Mouse (Mus musculus): ENCODE measurements at regions not wholly inside any gene's neighbourhood (a gene's known extent, or its start where the extent isn't known, plus 50 kb on each side); places are given as distances from the start of the nearest gene placed in this dataset.

GRCm38 (mm10) chr8:26844809-26845143 is 132.3 kb upstream of the Zfp703 start:
- Histone ChIP-seq H3K9ac (ENCODE audit: insufficient read depth, low read depth) (no peak overlapping the region), H3K9me3 (replicated peaks; ENCODE audit: low read length) (no peaks in the 10 kb centered on the region), H3K27ac (ENCODE audit: insufficient read depth, low read depth) (no peak overlapping the region), H3K4me3 (replicated peaks in 1 of 3; ENCODE audit: low read depth in 2 of 3, low read length in 2 of 3, poor library complexity in 1 of 3) (no peak overlapping the region), H3K4me1 (ENCODE audit: control insufficient read depth in 1 of 2, insufficient read depth in 2 of 2) (peaks cover 28 to 74% of the 10 kb centered on the region in 2 experiments), H3K79me2 (replicated peaks; ENCODE audit: control insufficient read depth, extremely low read depth, insufficient read depth, poor library complexity, severe bottlenecking) (no peaks in the 10 kb centered on the region), H3K36me3 (replicated peaks in 1 of 2; ENCODE audit: control insufficient read depth in 1 of 2, insufficient read depth in 1 of 2, low read length in 1 of 2) (no peaks in the 10 kb centered on the region), H3K27me3 (replicated peaks) (no peaks in the 10 kb centered on the region), H3K4me2 (ENCODE audit: insufficient read depth, low read depth, poor library complexity, severe bottlenecking) (no peak overlapping the region)
- no peak for DNase-seq (ENCODE audit: extremely low read depth)
- TF ChIP-seq RAD21 (IDR thresholded peaks at IDR 0.05; ENCODE audit: low read depth, low read length) (no peak), MAX (IDR thresholded peaks at IDR 0.05; ENCODE audit: low read length) (no peak), SIN3A (IDR thresholded peaks at IDR 0.05; ENCODE audit: low read length) (no peak), POLR2A (IDR thresholded peaks at IDR 0.05; ENCODE audit: low read depth, low read length) (no peak), HCFC1 (IDR thresholded peaks at IDR 0.05; ENCODE audit: low read depth, low read length) (no peak), SMC3 (IDR thresholded peaks at IDR 0.05; ENCODE audit: low read depth, low read length) (no peak), TCF12 (IDR thresholded peaks at IDR 0.05; ENCODE audit: low read depth, low read length) (no peak), CHD1 (IDR thresholded peaks at IDR 0.05; ENCODE audit: low read depth, low read length) (no peak), MEF2A (IDR thresholded peaks at IDR 0.05; ENCODE audit: borderline replicate concordance, low read depth, low read length) (no peak), MXI1 (IDR thresholded peaks at IDR 0.05; ENCODE audit: low read depth, low read length) (no peak), PAX5 (IDR thresholded peaks at IDR 0.05; ENCODE audit: low read length) (no peak), RCOR1 (conservative IDR thresholded peaks at IDR 0.05; ENCODE audit: low read depth, low read length) (no peak), E2F4 (IDR thresholded peaks at IDR 0.05; ENCODE audit: insufficient replicate concordance, low read depth, low read length) (no peak)
- dilution Hi-C loops (cut with MboI; ENCODE audit: extremely low pct_ligation_motif_present, extremely low pct_unique_long_range_greater_than_20kb, low sequenced_read_pairs) = no loop called here
- in situ Hi-C loops (cut with MboI; ENCODE audit: low pct_ligation_motif_present, low pct_unique_long_range_greater_than_20kb, low sequenced_read_pairs) = loop anchor here (10.0 kb wide), 1 partner anchor 130 kb away; the partner anchor contains the start of gene Zfp703

GRCm38 (mm10) chr8:26845481-26846194 is 131.5 kb upstream of the Zfp703 start:
- H3K4me3 ChIP-seq (replicated peaks in 1 of 3; ENCODE audit: low read depth in 2 of 3, low read length in 2 of 3, poor library complexity in 1 of 3) = no peak overlapping the region
- in situ Hi-C loops (cut with MboI; ENCODE audit: low pct_ligation_motif_present, low pct_unique_long_range_greater_than_20kb, low sequenced_read_pairs) (loop anchor here (10.0 kb wide), 1 partner anchor 129 kb away; the partner anchor contains the start of gene Zfp703), dilution Hi-C loops (cut with MboI; ENCODE audit: extremely low pct_ligation_motif_present, extremely low pct_unique_long_range_greater_than_20kb, low sequenced_read_pairs) (no loop called here)
- no peak for TF ChIP-seq E2F4 (IDR thresholded peaks at IDR 0.05; ENCODE audit: insufficient replicate concordance, low read depth, low read length)
- no peak for TF ChIP-seq SIN3A (IDR thresholded peaks at IDR 0.05; ENCODE audit: low read length)
- TF ChIP-seq ZNF384 (IDR thresholded peaks at IDR 0.05; ENCODE audit: low read depth, low read length) = no peak
- no peak for TF ChIP-seq MEF2A (IDR thresholded peaks at IDR 0.05; ENCODE audit: borderline replicate concordance, low read depth, low read length)
- no peak for TF ChIP-seq ETS1 (conservative IDR thresholded peaks at IDR 0.05; ENCODE audit: low read depth, low read length)
- no peak for TF ChIP-seq MAX (IDR thresholded peaks at IDR 0.05; ENCODE audit: low read length)
- no peak for TF ChIP-seq JUN (IDR thresholded peaks at IDR 0.05; ENCODE audit: insufficient read depth, low read depth, low read length)
- TF ChIP-seq CHD1 (IDR thresholded peaks at IDR 0.05; ENCODE audit: low read depth, low read length) = no peak
- no peak for TF ChIP-seq UBTF (IDR thresholded peaks at IDR 0.05; ENCODE audit: low read depth, low read length)
- no peak for TF ChIP-seq KAT2A (IDR thresholded peaks at IDR 0.05; ENCODE audit: insufficient replicate concordance, low read length)
- TF ChIP-seq RAD21 (IDR thresholded peaks at IDR 0.05; ENCODE audit: low read depth, low read length) = no peak
- TF ChIP-seq USF1 (IDR thresholded peaks at IDR 0.05; ENCODE audit: low read depth, low read length) = no peak
- H3K4me1 ChIP-seq (ENCODE audit: control insufficient read depth in 1 of 2, insufficient read depth in 2 of 2) = peaks cover 28 to 79% of the 10 kb centered on the region in 2 experiments
- no peak overlapping the region for H3K27ac ChIP-seq (ENCODE audit: insufficient read depth, low read depth)
- DNase-seq (ENCODE audit: extremely low read depth) = no peak
- no peak overlapping the region for H3K4me2 ChIP-seq (ENCODE audit: insufficient read depth, low read depth, poor library complexity, severe bottlenecking)
- no peak overlapping the region for H3K9ac ChIP-seq (ENCODE audit: insufficient read depth, low read depth)
- H3K9me3 ChIP-seq (replicated peaks; ENCODE audit: low read length) = no peaks in the 10 kb centered on the region
- H3K79me2 ChIP-seq (replicated peaks; ENCODE audit: control insufficient read depth, extremely low read depth, insufficient read depth, poor library complexity, severe bottlenecking) = no peaks in the 10 kb centered on the region
- no peaks in the 10 kb centered on the region for H3K27me3 ChIP-seq (replicated peaks)
- no peaks in the 10 kb centered on the region for H3K36me3 ChIP-seq (replicated peaks in 1 of 2; ENCODE audit: control insufficient read depth in 1 of 2, insufficient read depth in 1 of 2, low read length in 1 of 2)
